Mouse (Mus musculus): ENCODE results near the gene Eef1akmt2. TPM values are rescaled to one million over a fixed set of nuclear protein-coding genes. Genes with fewer than 3 reads are reported as not detected.

Eef1akmt2 gene
- total RNA-seq, 2 experiments from 2014 or later, result 9.6 to 9.8 TPM

GRCm38 (mm10) chr7:132875391-132876086 is 23.1 kb upstream of the Eef1akmt2 start:
- no peak for DNase-seq (ENCODE audit: low spot score)
- intact Hi-C loops (cut with DNase I), result no loop called here

DNA sequence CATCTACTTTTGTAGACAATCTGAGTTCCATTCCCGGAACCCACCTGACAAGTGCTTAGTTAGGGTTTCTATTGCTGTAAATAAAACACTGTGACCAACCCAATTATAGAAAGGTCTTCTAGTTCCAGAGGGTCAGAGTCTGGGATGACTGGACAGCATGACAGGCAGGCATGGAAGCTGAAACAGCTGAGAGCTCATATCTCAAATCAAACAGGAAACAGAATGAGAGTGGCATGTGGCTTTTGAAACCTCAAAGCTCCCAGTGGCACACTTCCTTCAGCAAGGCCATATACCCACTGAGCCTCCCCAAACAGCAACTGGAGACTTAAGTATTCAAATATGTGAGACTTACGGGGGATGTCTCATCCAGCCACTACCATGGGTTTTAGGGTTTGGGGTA is 20.6 kb upstream of the Eef1akmt2 start:
- DNase-seq (ENCODE audit: low spot score), result no peak
- intact Hi-C loops (cut with DNase I), result no loop called here

GRCm38 (mm10) chr7:132866316-132866715 is 13.8 kb upstream of the Eef1akmt2 start:
- no peak for DNase-seq (ENCODE audit: low spot score)
- intact Hi-C loops (cut with DNase I), result no loop called here

GRCm38 (mm10) chr7:132859042-132859958 is 6.8 kb upstream of the Eef1akmt2 start, which contains the start of gene Abraxas2:
TSS of gene Abraxas2 (plus strand) at chr7:132859225.
- peak; percentile 72 for DNase-seq (ENCODE audit: low spot score)
- intact Hi-C loops (cut with DNase I), result loop anchor here (10.0 kb wide), 2 partner anchors 136 to 266 kb away; partner anchors contain the start of genes Ctbp2 and Fgfr2

- DNase-seq (ENCODE audit: low spot score), result no peak
- intact Hi-C loops (cut with DNase I), result loop anchor here (10.0 kb wide), 2 partner anchors 137 to 267 kb away; partner anchors contain the start of genes Ctbp2 and Fgfr2
These were observed 5.7 kb upstream of the Eef1akmt2 start for GRCm38 (mm10) chr7:132858043-132858608.

DNA sequence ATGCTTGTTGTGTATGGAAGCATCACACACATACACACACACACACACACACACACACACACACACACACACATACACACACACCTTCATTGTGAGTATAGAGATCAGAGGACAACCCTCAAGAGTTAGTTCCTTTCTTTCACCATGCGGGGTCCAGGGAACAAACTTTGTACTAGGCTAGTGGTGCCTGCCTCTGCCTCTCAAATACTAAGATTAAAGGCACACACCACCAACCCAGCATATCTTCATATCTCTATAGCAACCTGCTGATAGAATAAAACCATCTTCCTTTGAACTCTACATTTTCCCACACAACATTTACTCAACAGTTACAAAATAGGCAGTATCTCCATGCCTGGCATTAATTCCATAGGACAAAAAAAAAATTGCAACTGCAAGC is 3.6 kb upstream of the Eef1akmt2 start:
- intact Hi-C loops (cut with DNase I), result loop anchor here (10.0 kb wide), 2 partner anchors 139 to 269 kb away; partner anchors contain the start of genes Ctbp2 and Fgfr2

GRCm38 (mm10) chr7:132853946-132854345 is 1.5 kb upstream of the Eef1akmt2 start:
- DNase-seq (ENCODE audit: low spot score), result no peak
- intact Hi-C loops (cut with DNase I), result loop anchor here (2.0 to 10.0 kb wide), 3 partner anchors 41 to 271 kb away; partner anchors contain the start of genes Ctbp2, Fam53b and Fgfr2

More for the DNA sequence above, 3.6 kb upstream of the Eef1akmt2 start:
- no peak for DNase-seq (ENCODE audit: low spot score)

DNA sequence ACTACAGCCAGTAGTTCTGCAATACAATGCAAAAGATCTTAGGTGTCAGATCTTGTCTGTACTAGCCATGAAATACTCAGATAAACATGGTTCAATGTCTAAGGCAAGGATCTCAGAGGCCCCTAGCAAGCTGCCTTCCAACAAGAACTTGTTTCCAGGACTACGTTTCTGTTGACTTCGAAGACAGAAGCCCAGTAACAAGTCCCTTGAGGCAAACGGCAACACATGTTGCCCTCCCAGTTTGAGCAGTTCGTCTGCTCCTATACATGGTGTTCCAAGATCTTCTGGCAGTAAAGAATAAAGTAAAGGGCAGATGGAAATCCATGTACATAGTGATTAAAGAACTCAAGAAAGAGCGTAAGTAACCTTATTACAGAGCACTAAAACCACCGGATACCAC is 888 bp upstream of the Eef1akmt2 start:
- intact Hi-C loops (cut with DNase I), result loop anchor here (2.0 to 10.0 kb wide), 3 partner anchors 41 to 271 kb away; partner anchors contain the start of genes Ctbp2, Fam53b and Fgfr2
- no peak for DNase-seq (ENCODE audit: low spot score)

- intact Hi-C loops (cut with DNase I), result no loop called here
- no peak for DNase-seq (ENCODE audit: low spot score)
These were observed 9.3 kb downstream of the Eef1akmt2 start for GRCm38 (mm10) chr7:132843152-132843551.

DNA sequence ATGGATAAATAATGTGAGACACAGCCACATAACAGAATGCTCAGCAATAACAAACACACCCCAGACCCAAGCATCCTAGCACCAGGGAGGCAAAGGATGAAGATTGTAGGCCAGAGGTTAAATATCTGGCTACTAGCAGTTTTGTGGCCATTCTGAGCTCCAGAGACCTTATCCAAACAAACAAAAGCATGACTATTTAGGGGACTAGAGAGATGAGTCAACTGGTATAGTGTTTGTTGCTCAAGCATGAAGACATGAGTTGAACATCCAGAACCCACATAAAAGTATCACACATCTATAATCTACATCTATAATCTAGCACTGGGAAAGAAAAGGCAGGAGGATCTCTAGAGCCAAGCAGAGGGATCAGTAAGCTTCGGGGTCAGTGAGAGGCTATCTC is 10.0 kb downstream of the Eef1akmt2 start:
- DNase-seq (ENCODE audit: low spot score), result no peak
- intact Hi-C loops (cut with DNase I), result no loop called here

- intact Hi-C loops (cut with DNase I), result no loop called here
- no peak for DNase-seq (ENCODE audit: low spot score)
These were observed 11.2 kb downstream of the Eef1akmt2 start for GRCm38 (mm10) chr7:132841287-132841686.

- DNase-seq (ENCODE audit: low spot score), result no peak
- intact Hi-C loops (cut with DNase I), result no loop called here
These were observed 21.5 kb downstream of the Eef1akmt2 start for GRCm38 (mm10) chr7:132830955-132831354.

GRCm38 (mm10) chr7:132824346-132825022 is 28.0 kb downstream of the Eef1akmt2 start:
- intact Hi-C loops (cut with DNase I), result no loop called here
- no peak for DNase-seq (ENCODE audit: low spot score)

DNA sequence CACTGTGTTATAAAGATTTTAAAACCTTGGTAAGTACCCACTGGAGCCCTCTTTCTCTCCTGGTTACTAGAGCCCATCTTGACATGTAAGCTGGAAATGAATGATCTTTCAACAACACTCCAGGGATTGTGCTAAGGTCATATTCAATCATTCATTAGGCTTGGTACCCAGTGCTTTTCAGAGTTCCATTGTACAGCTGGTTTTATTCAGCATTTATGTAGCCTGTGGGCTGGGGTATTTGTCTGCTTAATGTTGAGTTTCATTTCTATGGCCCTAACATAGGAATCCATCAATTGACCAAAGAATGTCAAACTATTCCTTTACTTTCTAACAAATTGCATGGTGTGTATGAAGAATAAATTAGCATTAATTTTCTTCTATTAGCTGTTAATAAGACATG is 28.6 kb downstream of the Eef1akmt2 start:
- no peak for DNase-seq (ENCODE audit: low spot score)
- intact Hi-C loops (cut with DNase I), result no loop called here

- DNase-seq (ENCODE audit: low spot score), result no peak
- intact Hi-C loops (cut with DNase I), result no loop called here
These were observed 31.8 kb downstream of the Eef1akmt2 start for GRCm38 (mm10) chr7:132820692-132821091.

- intact Hi-C loops (cut with DNase I), result no loop called here
- DNase-seq (ENCODE audit: low spot score), result no peak
These were observed 35.4 kb downstream of the Eef1akmt2 start for GRCm38 (mm10) chr7:132817056-132817455.

DNA sequence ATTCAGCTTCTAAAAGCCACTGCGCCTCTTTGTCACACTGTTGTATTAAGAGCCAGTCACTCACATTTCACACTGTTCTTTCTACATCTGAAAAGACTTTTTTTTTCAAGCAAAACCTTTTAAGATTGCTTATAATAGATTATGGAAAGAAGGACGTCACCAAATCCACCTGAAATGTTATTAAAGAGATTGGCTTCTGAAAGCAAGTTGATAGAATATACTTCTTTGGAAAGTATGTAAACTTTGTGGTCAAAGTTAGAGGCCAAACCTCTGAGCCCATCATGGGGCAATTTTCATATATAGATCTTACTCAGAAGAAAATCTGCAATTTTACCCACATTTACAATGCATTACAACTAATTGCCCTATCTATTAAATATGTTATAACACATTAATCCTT is 35.9 kb downstream of the Eef1akmt2 start:
- intact Hi-C loops (cut with DNase I), result no loop called here
- DNase-seq (ENCODE audit: low spot score), result no peak

DNA sequence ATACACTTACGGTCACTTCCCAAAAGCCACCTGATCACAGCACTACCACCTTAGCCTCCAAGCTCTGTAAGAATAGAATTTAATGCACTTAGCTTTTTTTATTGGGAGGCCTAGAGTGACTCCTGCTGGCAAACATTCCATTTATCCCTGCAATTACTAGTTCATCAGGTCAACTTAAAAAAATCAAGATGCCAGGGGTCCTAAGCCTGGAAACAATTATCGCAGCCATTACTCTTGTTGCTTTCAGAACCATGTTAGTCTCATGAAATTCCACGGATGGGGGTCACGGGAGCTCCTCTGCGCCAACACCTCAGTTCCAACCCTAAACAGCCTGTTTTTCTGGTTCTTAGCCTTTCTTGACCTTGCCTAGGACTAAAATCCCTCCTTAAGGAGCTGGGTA is 37.4 kb downstream of the Eef1akmt2 start:
- DNase-seq (ENCODE audit: low spot score), result no peak
- intact Hi-C loops (cut with DNase I), result no loop called here

DNA sequence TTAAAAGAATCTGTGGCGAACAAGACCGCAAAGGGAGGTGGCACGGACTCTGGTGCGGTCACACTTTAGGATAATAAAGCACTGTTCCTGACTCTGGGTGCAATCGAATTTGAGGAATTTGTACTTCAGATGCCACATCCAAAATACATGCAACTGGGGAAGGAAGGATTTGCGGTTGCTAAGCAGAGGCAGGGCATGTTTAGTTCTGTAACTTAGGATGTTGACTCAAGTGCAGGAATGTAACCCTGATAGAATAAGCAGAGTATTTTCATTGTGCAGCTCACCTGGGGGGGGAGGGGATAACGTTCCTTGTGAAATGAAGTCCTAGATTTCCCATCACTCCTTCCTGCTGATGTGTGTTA is 38.4 kb downstream of the Eef1akmt2 start:
- no peak for DNase-seq (ENCODE audit: low spot score)

More for the DNA sequence above, 38.4 kb downstream of the Eef1akmt2 start:
- intact Hi-C loops (cut with DNase I), result loop anchor here (5.0 kb wide), 1 partner anchor 37 kb away; no protein-coding TSS in a partner anchor

Data from heart, postnatal 25 days (tissue).